Mouse (Mus musculus) cerebellum, adult 11 months (tissue): ENCODE data around the gene Ubl7.
"Not testable (repeated sequence)": the region's sequence is repeated elsewhere in the genome, so short reads cannot be mapped to it uniquely, and the experiment has no call there.

Experiments
- DNase-seq: peaks from one replicate; pipeline ENCODE4 v3.0.0; 2022

Ubl7 gene

GRCm38 (mm10) chr9:57910254-57911160 lies at the start of gene Ubl7:
Gene Ubl7 (plus strand): TSS chr9:57910979.
- DNase-seq: peak; percentile 86

- DNase-seq: peak; percentile 59
Measured at GRCm38 (mm10) chr9:57861951-57862471, 48.8 kb upstream of the Ubl7 start.

DNA sequence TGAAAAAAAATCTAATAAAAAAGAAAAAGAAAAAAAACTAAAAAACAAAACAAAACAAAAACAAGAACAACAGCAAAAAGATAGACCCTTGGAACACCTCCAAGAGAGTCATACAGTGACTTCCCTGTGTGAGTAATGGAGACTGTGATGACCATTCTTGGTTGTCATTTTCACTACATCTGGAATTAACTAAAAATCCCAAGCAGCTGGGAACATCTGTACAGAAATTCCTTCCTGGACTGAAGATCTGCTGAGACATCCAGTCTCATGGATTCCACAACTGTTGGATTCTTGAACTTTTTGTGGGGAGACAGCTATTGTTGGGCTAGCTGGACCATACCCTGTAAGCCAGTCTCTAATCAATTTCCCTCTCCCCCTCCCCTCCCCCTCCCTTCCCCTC lies 46.4 kb upstream of the Ubl7 start:
- DNase-seq: no peak

GRCm38 (mm10) chr9:57866530-57866929 lies 44.2 kb upstream of the Ubl7 start:
- DNase-seq: no peak

DNA sequence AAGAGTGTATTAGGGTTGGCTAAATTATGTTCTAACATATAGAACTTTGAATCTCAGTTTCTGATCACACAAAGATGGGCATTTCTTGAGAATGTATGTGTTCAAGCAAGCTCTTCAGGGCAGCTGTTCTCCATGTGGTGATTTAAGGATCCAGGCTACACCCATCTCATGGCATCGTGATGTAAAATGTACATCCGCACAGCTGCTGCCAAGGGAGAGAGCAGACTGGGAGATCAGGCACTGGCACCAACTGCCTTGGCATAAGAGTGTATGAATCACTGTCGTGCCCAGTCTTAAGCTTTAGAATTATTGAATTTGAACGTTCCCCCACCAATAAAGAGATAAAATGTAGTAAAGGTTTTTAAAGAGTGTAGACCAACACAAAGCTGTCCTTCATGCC lies 43.5 kb upstream of the Ubl7 start:
- no peak for DNase-seq

DNA sequence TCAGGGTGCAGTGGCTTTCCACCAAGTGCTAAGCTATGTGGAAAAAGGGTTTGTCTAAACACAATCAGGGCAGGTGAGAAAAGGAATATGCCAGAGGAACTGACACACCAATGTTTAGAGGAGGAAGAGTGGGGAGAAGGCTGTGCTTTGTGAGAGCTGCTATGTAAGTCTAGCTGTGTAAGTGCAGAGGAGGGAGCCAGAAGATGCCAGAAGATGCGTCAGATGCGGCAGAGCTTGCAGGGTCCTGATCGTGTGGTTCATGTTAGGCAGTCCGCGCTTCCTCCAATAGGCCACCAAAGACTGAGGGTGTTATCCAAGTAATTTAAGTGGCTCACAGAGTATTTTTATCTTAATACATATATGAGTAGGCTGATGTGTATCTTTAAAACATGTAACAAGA lies 42.9 kb upstream of the Ubl7 start:
- no peak for DNase-seq

- DNase-seq: no peak
Measured at GRCm38 (mm10) chr9:57868767-57869166, 42.0 kb upstream of the Ubl7 start.

DNA sequence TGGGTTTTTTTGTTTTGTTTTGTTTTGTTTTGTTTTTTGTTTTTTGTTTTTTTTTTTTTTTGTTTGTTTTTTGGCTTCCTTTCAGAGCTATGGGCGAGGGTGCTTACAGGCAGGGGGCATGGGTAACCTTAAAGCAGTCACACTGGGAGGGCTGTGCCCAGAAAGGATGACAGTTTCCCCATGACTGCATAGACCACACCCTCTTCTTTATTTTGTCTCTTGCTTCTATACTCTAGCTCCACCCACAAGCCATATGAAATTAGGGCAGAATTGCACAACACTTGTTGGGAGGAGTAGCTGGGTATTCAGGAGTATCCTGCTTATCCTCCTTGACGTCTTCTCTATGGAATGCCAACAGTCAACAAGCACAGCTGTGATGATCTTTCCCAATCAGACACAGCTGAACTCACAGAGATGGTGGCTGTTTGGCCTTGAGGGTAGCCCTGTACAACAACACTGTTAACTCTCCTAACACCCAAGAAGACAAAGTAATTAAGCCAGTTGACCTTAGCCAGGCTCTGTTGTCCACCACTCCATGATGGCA lies 40.4 kb upstream of the Ubl7 start:
- no peak for DNase-seq

- DNase-seq: no peak
Measured at GRCm38 (mm10) chr9:57874134-57874533, 36.6 kb upstream of the Ubl7 start.

DNA sequence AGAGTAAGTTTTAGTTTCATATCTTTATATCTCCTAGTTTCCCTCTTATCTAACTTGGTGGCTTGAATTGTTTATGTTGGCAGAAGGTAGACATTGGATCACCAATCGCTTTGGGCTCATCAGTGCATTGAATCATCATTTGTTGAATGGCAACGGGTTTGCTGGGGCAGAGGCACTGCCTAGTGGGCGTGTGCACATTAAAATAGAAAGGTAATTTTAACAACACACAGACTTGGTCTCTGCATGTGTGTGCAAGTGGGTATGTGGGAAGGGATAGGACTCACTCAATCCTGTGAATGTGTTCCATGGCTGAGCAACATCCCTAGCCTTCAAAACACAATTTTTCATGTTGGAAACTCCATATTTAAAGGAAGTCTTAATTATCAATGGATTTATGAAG lies 35.8 kb upstream of the Ubl7 start:
- no peak for DNase-seq

- DNase-seq: no peak
Measured at GRCm38 (mm10) chr9:57879213-57879612, 31.6 kb upstream of the Ubl7 start.

GRCm38 (mm10) chr9:57880278-57880677 lies 30.5 kb upstream of the Ubl7 start:
- no peak for DNase-seq

- not testable (repeated sequence) for DNase-seq
Measured at GRCm38 (mm10) chr9:57881781-57882180, 29.0 kb upstream of the Ubl7 start.

DNA sequence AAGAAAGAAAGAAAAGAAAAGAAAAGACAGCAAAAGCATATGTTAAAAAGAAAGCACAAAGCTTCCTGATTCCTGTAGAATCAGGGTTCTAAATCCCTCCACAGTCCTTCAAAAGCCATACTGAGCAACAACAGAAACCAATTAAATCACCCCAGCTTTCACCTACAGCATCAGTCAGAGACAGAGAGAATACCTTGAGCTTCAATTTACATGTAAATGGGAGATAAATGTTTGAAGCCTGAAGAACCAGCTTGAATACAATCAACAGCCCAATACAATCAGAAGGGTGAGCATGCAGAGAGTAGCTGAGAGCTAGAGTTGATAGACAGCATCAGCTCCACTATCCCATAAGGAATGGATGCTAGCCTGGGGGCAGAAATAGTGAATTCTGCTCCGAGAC lies 27.4 kb upstream of the Ubl7 start:
- DNase-seq: no peak

GRCm38 (mm10) chr9:57888119-57888518 lies 22.7 kb upstream of the Ubl7 start:
- DNase-seq: no peak

GRCm38 (mm10) chr9:57900478-57900877 lies 10.3 kb upstream of the Ubl7 start:
- DNase-seq: no peak

DNA sequence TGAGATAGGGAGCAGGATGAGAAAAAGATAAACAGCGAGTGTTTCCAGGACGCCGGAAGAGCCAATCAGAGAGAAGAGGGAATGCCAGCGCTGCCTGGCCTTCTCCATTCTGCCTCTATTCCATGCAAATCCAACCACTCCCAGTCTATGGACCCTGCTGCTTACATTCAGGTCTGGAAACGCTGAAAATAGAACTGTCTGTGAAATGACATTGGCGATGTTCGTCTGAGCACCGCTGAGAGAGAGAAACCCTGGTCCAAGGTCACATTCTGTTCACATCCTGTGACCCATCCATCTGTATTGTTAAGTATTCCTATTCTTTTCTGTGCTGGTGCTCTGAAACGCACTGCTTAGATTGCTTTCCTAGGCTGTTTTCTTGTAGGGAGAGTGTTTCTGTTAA lies 9.6 kb upstream of the Ubl7 start:
- no peak for DNase-seq

DNA sequence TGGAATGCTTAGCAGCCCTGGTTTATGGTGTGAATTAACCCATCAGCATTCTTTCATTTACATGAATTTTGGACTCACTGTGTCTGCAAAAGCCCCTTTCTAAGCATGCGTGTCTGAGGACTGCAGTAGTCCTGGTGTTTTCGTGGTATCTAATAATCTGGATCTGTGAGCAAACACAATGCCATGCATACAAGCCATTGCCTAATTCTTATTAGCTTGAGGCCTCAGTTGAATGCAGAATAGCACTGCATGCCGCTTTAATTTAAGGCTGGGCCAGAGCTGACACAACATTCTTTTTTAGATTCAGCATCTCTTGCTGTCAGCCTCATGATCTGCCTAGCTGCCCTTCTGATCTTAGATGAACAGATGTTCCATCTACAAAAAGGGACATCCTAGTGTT lies 9.2 kb upstream of the Ubl7 start:
- DNase-seq: no peak

DNA sequence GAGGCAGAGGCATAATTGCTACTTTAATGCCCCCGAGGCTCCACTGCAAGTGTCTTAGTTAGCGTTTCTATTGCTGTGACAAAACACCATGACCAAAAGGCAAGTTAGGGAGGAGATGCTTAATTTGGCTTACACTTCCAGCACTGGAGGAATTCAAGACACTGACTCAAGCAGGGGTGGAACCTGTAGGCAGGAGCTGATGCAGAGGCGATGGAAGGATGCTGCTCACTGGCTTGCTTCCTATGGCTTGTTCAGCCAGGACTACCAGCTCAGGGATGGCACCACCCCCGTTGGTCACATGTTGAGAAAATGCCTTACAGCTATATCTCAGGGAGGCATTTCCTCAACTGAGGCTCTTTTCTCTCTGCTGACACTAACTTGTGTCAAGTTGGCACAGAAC lies 8.6 kb upstream of the Ubl7 start:
- no peak for DNase-seq

DNA sequence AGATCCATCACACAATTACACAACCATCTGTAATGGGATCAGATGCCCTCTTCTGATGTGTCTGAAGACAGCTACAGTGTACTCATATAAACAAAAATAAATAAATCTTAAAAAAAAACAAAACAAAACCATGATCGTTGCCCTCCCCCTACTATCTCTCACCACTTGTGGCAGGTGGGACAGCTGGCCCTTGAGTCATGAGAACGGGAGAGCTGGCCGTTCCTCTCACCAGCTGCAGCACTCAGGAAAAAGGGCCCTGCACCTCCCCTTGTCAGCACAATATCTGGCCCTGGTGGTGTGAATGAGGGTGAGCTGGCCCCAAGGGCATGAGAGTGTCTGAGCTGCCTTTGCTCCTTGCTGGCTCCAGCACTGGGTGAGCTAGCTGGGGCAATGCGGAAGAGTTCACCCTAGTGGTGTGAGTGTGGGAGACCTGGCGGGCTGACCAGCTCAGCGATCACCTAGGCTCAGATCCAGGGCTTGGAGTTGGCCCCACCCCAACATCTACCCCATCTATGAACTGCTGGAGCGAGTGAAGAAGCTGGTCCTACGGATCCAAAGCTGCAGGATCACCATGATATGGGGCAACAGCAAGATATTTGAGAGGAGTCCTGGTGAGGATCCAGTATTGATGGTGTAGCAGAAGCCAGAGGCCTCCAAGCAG lies 7.1 kb upstream of the Ubl7 start:
- DNase-seq: no peak

DNA sequence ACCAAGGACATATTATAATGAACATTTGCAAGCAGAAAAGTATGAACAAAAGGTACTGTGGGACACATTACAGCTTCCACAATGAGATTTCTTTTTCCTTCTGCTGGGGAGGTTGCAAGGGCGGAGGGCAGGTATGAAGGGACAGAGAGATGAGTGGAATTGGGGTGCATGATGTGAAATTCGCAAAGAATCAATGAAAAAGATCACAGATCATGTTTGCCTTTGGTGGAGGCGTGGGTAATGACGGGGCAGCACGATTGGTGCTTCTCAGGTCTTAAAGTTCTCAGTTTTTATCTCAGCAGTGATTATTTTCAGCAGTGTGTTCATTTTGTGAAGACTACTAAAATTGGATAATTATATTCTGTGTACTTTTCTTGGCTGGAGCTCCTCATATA lies 6.5 kb upstream of the Ubl7 start:
- no peak for DNase-seq

DNA sequence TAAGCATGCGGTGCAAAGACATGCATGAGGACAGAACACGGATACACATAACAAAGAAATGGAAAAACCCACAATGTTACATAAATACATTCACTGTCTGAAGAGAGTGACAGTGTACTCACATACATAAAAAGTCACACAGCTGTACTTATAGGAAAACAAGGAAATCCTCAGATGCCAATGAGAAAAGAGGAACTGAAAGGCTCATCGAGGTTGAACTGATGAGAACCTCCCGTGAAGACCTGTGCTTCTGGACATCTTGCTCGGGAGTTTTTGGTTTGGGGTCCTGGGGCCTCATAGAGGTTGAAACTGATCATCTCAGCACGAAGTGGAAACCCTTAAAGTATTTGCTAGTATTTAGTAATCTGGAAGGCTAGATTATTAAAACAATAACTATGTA lies 3.6 kb upstream of the Ubl7 start:
- no peak for DNase-seq

GRCm38 (mm10) chr9:57912571-57912970 lies 1.8 kb downstream of the Ubl7 start:
- no peak for DNase-seq

DNA sequence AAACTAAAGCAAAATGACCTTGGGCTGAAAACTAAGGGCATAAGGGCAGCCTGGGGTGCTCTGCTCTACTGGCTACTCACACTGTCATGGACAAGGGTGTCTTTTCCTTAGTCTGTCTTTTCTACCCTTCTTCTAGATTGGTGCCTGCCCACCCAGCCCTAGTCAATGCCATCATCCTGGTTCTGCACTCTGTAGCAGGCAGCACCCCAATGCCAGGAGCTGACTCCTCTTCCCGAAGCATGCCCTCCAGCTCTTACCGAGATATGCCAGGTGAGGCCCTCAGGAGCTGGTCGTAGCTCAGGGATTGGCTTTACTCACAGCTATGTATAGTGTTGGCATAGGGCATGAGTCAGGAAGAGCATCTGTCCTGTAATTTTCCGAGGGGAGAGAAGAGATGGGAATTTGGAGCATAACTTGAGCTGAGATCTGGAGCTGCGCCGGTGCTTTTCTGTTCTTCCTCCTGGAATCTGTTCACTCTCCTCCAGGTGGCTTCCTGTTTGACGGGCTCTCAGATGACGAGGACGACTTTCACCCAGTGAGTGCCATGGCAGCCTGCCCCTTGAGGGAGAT lies 10.8 kb downstream of the Ubl7 start:
- peak; percentile 73 for DNase-seq
